Mouse (Mus musculus) kidney, adult 2 months (tissue): ENCODE data around the gene Snx14.

Experiments
- CTCF ChIP-seq: fragments of 200-500 bp; conservative IDR thresholded peaks from 2 replicates; pipeline ENCODE4 v1.5.1; 2011; ENCODE audit warnings: low read depth, mild to moderate bottlenecking, control low read depth, low read length, moderate library complexity, mixed read lengths; ENCODE audit not compliant: insufficient read depth, insufficient read length
- POLR2A ChIP-seq: fragments of 200-500 bp; IDR thresholded peaks from one replicate; pipeline ENCODE4 v1.6.1; 2011; ENCODE audit warnings: low read depth, low read length, control low read depth

DNA sequence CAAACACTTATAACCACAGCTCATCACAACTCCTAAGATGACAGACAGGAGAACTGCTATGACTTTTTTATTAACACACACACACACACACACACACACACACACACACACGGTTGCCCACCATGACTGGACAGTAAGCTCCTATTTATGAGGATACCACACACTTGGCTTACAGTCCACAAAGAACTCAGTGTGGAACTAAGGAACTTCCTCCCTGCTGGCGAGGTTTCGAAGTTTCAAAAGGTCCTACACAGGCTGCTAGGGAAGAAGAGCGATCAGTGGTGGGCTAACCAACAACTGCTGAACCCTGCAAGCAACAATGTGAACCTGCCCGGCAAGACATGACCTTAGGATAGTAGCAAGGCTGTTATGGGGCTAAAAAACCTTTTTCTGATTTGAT lies 61.3 kb downstream of the Snx14 start:
- TF ChIP-seq CTCF (no peak), POLR2A (no peak)
